Mouse (Mus musculus): Measurements from ENCODE around the gene Dhdds.

- no peak for TF ChIP-seq CTCF (conservative IDR thresholded peaks at IDR 0.05; ENCODE audit: insufficient read depth, insufficient read length, low read depth, low read length)
- no peak for TF ChIP-seq POLR2A (IDR thresholded peaks at IDR 0.05; ENCODE audit: low read depth, low read length)
Measured at GRCm38 (mm10) chr4:134018779-134019145, 18.0 kb upstream of the Dhdds start, which contains the start of gene Lin28a.

Data from kidney, adult 2 months (tissue).